Mouse (Mus musculus) cerebellum, adult 8-10 months (tissue): ENCODE data around the gene Fth1.

ENCODE experiments used
- DNase-seq: peaks from one replicate; pipeline ENCODE4 v3.0.0; 2022

Gene Fth1

GRCm38 (mm10) chr19:10022414-10023303 is 42.3 kb downstream of the Fth1 start:
- no peak for DNase-seq

- DNase-seq: no peak
Observed at GRCm38 (mm10) chr19:10023304-10023758, 42.9 kb downstream of the Fth1 start.

- no peak for DNase-seq
Observed at GRCm38 (mm10) chr19:10025169-10025875, 44.9 kb downstream of the Fth1 start.

GRCm38 (mm10) chr19:10029746-10030145 is 49.3 kb downstream of the Fth1 start:
- no peak for DNase-seq

- DNase-seq: peak; percentile 63
Observed at GRCm38 (mm10) chr19:10033211-10033973, 53.0 kb downstream of the Fth1 start.

- no peak for DNase-seq
Observed at GRCm38 (mm10) chr19:10034356-10034755, 54.0 kb downstream of the Fth1 start.
